Mouse (Mus musculus) right cerebral cortex, postnatal 14 days (tissue): ENCODE data around the gene Gm10837.
"Not testable (repeated sequence)": the region's sequence is repeated elsewhere in the genome, so short reads cannot be mapped to it uniquely, and the experiment has no call there.

Source experiments
- DNase-seq: peaks from one replicate; pipeline ENCODE4 v3.0.0; 2022

The Gm10837 gene

GRCm38 (mm10) chr14:122490441-122491328 lies at the start of gene Gm10837:
Gene Gm10837 (plus strand): TSS chr14:122490586.
- DNase-seq: no peak

GRCm38 (mm10) chr14:122449601-122450495 lies 40.5 kb upstream of the Gm10837 start:
- DNase-seq: no peak

- peak; percentile 48 for DNase-seq
Observed at GRCm38 (mm10) chr14:122450496-122451382, 39.6 kb upstream of the Gm10837 start, which contains the start of gene Gm5089. Gene Gm5089 (minus strand): TSS chr14:122451115.

GRCm38 (mm10) chr14:122451551-122452145 lies 38.7 kb upstream of the Gm10837 start:
- no peak for DNase-seq

- no peak for DNase-seq
Observed at GRCm38 (mm10) chr14:122452701-122453387, 37.5 kb upstream of the Gm10837 start.

- DNase-seq: no peak
Observed at GRCm38 (mm10) chr14:122453388-122453995, 36.9 kb upstream of the Gm10837 start.

GRCm38 (mm10) chr14:122453996-122454738 lies 36.2 kb upstream of the Gm10837 start:
- DNase-seq: no peak

- no peak for DNase-seq
Observed at GRCm38 (mm10) chr14:122454901-122455561, 35.4 kb upstream of the Gm10837 start.

GRCm38 (mm10) chr14:122455562-122455958 lies 34.8 kb upstream of the Gm10837 start:
- no peak for DNase-seq

- not testable (repeated sequence) for DNase-seq
Observed at GRCm38 (mm10) chr14:122459332-122459731, 31.1 kb upstream of the Gm10837 start.

- no peak for DNase-seq
Observed at GRCm38 (mm10) chr14:122459776-122460175, 30.6 kb upstream of the Gm10837 start.

GRCm38 (mm10) chr14:122460226-122460625 lies 30.2 kb upstream of the Gm10837 start:
- no peak for DNase-seq

- no peak for DNase-seq
Observed at GRCm38 (mm10) chr14:122461500-122461899, 28.9 kb upstream of the Gm10837 start.

GRCm38 (mm10) chr14:122461966-122462365 lies 28.4 kb upstream of the Gm10837 start:
- no peak for DNase-seq

GRCm38 (mm10) chr14:122462689-122463079 lies 27.7 kb upstream of the Gm10837 start:
- DNase-seq: no peak

- DNase-seq: no peak
Observed at GRCm38 (mm10) chr14:122463080-122463691, 27.2 kb upstream of the Gm10837 start.

- DNase-seq: not testable (repeated sequence)
Observed at GRCm38 (mm10) chr14:122463734-122464341, 26.5 kb upstream of the Gm10837 start.

- no peak for DNase-seq
Observed at GRCm38 (mm10) chr14:122464351-122464762, 26.0 kb upstream of the Gm10837 start.
